Mouse (Mus musculus): ENCODE measurements around the gene Grb7. TPM values are rescaled to one million over a fixed set of nuclear protein-coding genes. Genes with fewer than 3 reads are reported as not detected.

Grb7 gene
- polyA plus RNA-seq, 2 experiments: 8.1 to 9.1 TPM

DNA sequence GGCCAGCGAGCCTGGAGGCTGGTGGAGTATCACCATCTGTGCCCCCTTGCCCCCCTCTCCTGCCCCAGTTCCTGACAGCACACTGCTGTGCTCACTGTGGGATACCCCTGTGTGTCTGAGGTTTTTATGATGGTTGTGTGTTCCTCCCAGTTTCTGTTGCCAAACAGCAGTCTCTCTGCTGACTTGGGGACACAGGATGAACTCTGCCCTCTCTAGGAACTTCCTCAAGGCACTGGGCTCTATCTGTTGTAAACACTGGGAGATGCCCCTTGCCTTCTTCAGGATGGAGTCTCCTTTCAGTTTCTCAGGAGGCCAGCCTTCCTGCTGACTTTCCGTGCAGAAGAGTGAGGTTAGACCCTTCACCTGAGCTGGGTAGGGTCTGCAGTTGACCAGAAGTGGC, 32.0 kb upstream of the Grb7 start:
- WGBS: 16% methylated on average over 2 of the region's 2 CpGs
- peak overlapping the region; percentile 4; the same call in 1 of the 2 replicates for H3K9ac ChIP-seq (ENCODE audit: low read depth, low read length, severe bottlenecking)

GRCm38 (mm10) chr11:98417074-98417473, 29.1 kb upstream of the Grb7 start:
- no peaks in the 10 kb centered on the region for H3K9me3 ChIP-seq (ENCODE audit: control insufficient read depth, low read length)
- no peak for TF ChIP-seq POLR2A (IDR thresholded peaks at IDR 0.05; ENCODE audit: borderline replicate concordance, extremely low read depth, insufficient read depth, insufficient read length)
- H3K9ac ChIP-seq (ENCODE audit: low read depth, low read length, severe bottlenecking): no peak overlapping the region
- H3K4me2 ChIP-seq (replicated peaks; ENCODE audit: low read depth, low read length, severe bottlenecking): no peak overlapping the region
- H3K27me3 ChIP-seq (ENCODE audit: control insufficient read depth, insufficient read depth, low read length): no peaks in the 10 kb centered on the region
- no peak overlapping the region for H3K4me3 ChIP-seq (replicated peaks; ENCODE audit: low read length)
- H3K27ac ChIP-seq (replicated peaks; ENCODE audit: low read depth, low read length): no peak overlapping the region
- ATAC-seq (ENCODE audit: low FRiP score, low read depth) (no peak), DNase-seq (ENCODE audit: low spot score) (no peak)
- 54% methylated on average over 1 of the region's 1 CpGs for WGBS
- H3K36me3 ChIP-seq (ENCODE audit: control insufficient read depth, insufficient read depth, low read length): peaks cover 38% of the 10 kb centered on the region
- peaks cover 13% of the 10 kb centered on the region for H3K4me1 ChIP-seq (ENCODE audit: control insufficient read depth, insufficient read depth, low read length)

More for the DNA sequence above, 32.0 kb upstream of the Grb7 start:
- TF ChIP-seq POLR2A (IDR thresholded peaks at IDR 0.05; ENCODE audit: borderline replicate concordance, extremely low read depth, insufficient read depth, insufficient read length): no peak
- no peaks in the 10 kb centered on the region for H3K9me3 ChIP-seq (ENCODE audit: control insufficient read depth, low read length)
- H3K27me3 ChIP-seq (ENCODE audit: control insufficient read depth, insufficient read depth, low read length): no peaks in the 10 kb centered on the region
- H3K4me1 ChIP-seq (ENCODE audit: control insufficient read depth, insufficient read depth, low read length): peaks cover 24% of the 10 kb centered on the region
- peak overlapping the region; percentile 62 for H3K4me2 ChIP-seq (replicated peaks; ENCODE audit: low read depth, low read length, severe bottlenecking)
- peak overlapping the region; percentile 99 for H3K4me3 ChIP-seq (replicated peaks; ENCODE audit: low read length)
- no peak for DNase-seq (ENCODE audit: low spot score)
- no peak for ATAC-seq (ENCODE audit: low FRiP score, low read depth)
- H3K27ac ChIP-seq (replicated peaks; ENCODE audit: low read depth, low read length): no peak overlapping the region
- H3K36me3 ChIP-seq (ENCODE audit: control insufficient read depth, insufficient read depth, low read length): peaks cover 10% of the 10 kb centered on the region

DNA sequence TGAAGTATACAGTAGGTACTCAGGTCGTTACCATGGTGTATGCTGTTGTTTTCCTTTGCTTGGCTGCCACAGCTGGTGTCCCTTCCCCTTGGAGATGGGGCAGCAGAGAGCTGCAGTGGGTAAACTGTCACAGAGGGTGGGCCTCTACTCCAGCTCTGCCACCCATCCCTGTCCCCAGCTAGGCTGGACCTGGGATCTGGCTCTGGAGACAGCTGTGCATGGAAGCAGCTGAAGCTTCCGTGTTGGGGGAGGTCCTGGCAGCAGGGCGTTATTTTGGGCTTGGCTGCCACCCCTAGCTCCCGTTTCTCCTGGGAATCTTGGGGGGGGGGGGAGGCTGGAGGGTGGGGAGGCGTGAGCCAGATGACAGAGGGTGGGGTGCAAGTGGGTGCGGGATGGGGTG, 27.9 kb upstream of the Grb7 start:
- Histone ChIP-seq H3K36me3 (ENCODE audit: control insufficient read depth, insufficient read depth, low read length) (peaks cover 50% of the 10 kb centered on the region), H3K9ac (ENCODE audit: low read depth, low read length, severe bottlenecking) (no peak overlapping the region), H3K4me3 (replicated peaks; ENCODE audit: low read length) (no peak overlapping the region), H3K27ac (replicated peaks; ENCODE audit: low read depth, low read length) (no peak overlapping the region), H3K4me1 (ENCODE audit: control insufficient read depth, insufficient read depth, low read length) (peaks cover 13% of the 10 kb centered on the region), H3K4me2 (replicated peaks; ENCODE audit: low read depth, low read length, severe bottlenecking) (no peak overlapping the region), H3K9me3 (ENCODE audit: control insufficient read depth, low read length) (no peaks in the 10 kb centered on the region), H3K27me3 (ENCODE audit: control insufficient read depth, insufficient read depth, low read length) (no peaks in the 10 kb centered on the region)
- WGBS: 63% methylated on average over 5 of the region's 6 CpGs
- no peak for TF ChIP-seq POLR2A (IDR thresholded peaks at IDR 0.05; ENCODE audit: borderline replicate concordance, extremely low read depth, insufficient read depth, insufficient read length)
- DNase-seq (ENCODE audit: low spot score): no peak
- ATAC-seq (ENCODE audit: low FRiP score, low read depth): peak; percentile 48; the same call in 1 of the 2 replicates

DNA sequence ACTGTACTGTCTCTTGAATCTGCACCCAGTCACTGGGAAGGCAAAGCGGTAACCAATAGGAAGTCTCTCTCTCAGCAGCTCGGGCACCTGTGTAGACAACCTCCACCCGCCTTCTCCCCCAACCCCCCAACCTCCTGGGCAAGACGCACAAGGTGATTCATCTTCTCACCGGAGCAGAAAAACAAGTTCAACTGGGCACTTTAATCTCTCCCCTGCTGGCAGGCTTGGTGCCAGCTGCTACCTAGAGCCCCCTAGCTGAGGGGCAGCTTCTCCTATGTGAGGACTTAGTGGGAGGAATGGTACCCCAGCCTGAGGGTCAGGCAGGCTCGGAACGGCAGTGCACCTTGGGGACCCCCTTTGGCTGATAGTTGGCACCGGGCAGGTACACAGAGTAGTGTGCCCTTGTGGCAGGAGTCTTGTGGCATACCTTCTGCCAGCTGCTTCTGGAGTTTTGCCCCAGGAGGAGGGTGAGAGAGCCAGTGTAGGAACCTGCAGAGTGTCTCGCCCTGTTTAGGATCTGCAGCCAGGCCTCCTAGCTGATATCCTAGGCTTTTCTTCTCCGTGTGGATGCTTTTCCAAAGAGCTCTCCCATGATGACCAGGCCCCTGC, 27.2 kb upstream of the Grb7 start:
- H3K9ac ChIP-seq (ENCODE audit: low read depth, low read length, severe bottlenecking): 0 out of 2 replicates have a peak overlapping the region, but pooled peaks have one; percentile 25
- ATAC-seq (ENCODE audit: low FRiP score, low read depth): no peak
- no peak overlapping the region for H3K27ac ChIP-seq (replicated peaks; ENCODE audit: low read depth, low read length)

DNA sequence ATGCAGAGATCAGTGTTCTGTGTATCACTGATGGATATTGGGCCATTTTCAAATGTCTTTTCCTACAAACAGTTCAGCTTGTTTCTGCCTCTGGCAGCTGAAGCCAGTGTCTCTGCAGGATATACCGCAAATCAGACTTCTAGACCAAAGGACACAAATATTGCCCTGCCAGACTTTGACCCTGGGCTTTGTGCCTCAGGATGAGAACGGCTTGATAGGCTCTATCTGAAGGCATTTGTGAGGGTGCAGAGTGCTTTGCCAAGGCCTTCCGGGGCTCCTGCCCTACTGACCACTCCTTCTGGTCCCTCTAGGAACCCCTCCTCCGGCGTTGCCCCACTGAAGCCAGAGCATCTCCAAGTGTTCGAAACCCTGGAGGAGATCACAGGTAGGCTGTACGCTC, 19.6 kb upstream of the Grb7 start:
- no peaks in the 10 kb centered on the region for H3K27me3 ChIP-seq (ENCODE audit: control insufficient read depth, insufficient read depth, low read length)
- H3K4me1 ChIP-seq (ENCODE audit: control insufficient read depth, insufficient read depth, low read length): no peaks in the 10 kb centered on the region
- DNase-seq (ENCODE audit: low spot score) (no peak), ATAC-seq (ENCODE audit: low FRiP score, low read depth) (no peak)
- H3K36me3 ChIP-seq (ENCODE audit: control insufficient read depth, insufficient read depth, low read length): peaks cover 97% of the 10 kb centered on the region
- no peak for TF ChIP-seq POLR2A (IDR thresholded peaks at IDR 0.05; ENCODE audit: borderline replicate concordance, extremely low read depth, insufficient read depth, insufficient read length)
- no peak overlapping the region for H3K27ac ChIP-seq (replicated peaks; ENCODE audit: low read depth, low read length)
- H3K9me3 ChIP-seq (ENCODE audit: control insufficient read depth, low read length): no peaks in the 10 kb centered on the region
- no peak overlapping the region for H3K9ac ChIP-seq (ENCODE audit: low read depth, low read length, severe bottlenecking)
- 92% methylated on average over 7 of the region's 7 CpGs for WGBS
- H3K4me3 ChIP-seq (replicated peaks; ENCODE audit: low read length): no peak overlapping the region
- H3K4me2 ChIP-seq (replicated peaks; ENCODE audit: low read depth, low read length, severe bottlenecking): no peak overlapping the region

More for the DNA sequence above, 27.2 kb upstream of the Grb7 start:
- Histone ChIP-seq H3K27me3 (ENCODE audit: control insufficient read depth, insufficient read depth, low read length) (no peaks in the 10 kb centered on the region), H3K9me3 (ENCODE audit: control insufficient read depth, low read length) (no peaks in the 10 kb centered on the region), H3K36me3 (ENCODE audit: control insufficient read depth, insufficient read depth, low read length) (peaks cover 57% of the 10 kb centered on the region), H3K4me2 (replicated peaks; ENCODE audit: low read depth, low read length, severe bottlenecking) (no peak overlapping the region), H3K4me3 (replicated peaks; ENCODE audit: low read length) (no peak overlapping the region), H3K4me1 (ENCODE audit: control insufficient read depth, insufficient read depth, low read length) (peaks cover 11% of the 10 kb centered on the region)
- 77% methylated on average over 10 of the region's 10 CpGs for WGBS
- DNase-seq (ENCODE audit: low spot score): no peak
- no peak for TF ChIP-seq POLR2A (IDR thresholded peaks at IDR 0.05; ENCODE audit: borderline replicate concordance, extremely low read depth, insufficient read depth, insufficient read length)
